Mouse (Mus musculus): ENCODE results near the gene D230025D16Rik.

DNA sequence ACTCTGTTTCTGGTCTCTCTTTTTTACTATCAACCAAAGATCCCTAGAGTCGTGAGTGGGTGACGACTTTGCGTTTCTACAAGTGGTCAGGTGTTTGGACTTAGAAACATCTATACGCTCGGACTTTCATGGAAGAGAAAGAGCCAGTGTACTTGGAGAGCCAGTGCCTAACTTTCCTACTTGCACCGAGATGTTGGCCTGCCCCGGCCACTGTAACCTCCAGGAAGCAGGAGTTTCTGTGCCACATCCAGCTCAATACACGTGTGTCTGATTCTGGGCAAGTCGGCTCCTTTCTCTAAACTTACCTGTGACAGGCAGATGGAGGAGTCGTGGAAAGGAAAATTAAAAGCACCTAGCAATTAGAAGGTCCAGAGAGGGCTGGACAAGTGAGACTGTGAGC, 50.9 kb downstream of the D230025D16Rik start, which contains the start of gene Nol3:
- TF ChIP-seq CTCF (IDR thresholded peaks at IDR 0.05; ENCODE audit: low read depth) (no peak), EP300 (optimal IDR thresholded peaks at IDR 0.05) (no peak)

All from stomach, postnatal 0 days (tissue).